Mouse (Mus musculus) cerebellum, adult 2 months (tissue): Measurements from ENCODE around the gene Hexa.

ENCODE experiments used
- CTCF ChIP-seq: fragments of 200-500 bp; IDR thresholded peaks from 2 replicates; pipeline ENCODE4 v1.5.1; 2011; ENCODE audit warnings: low read depth, mild to moderate bottlenecking, control low read depth, low read length, moderate library complexity, borderline replicate concordance; ENCODE audit not compliant: insufficient read depth
- POLR2A ChIP-seq: fragments of 200-500 bp; IDR thresholded peaks from 2 replicates; pipeline ENCODE4 v1.6.1; 2011; ENCODE audit warnings: low read length, control low read depth, borderline replicate concordance; ENCODE audit not compliant: insufficient read depth

DNA sequence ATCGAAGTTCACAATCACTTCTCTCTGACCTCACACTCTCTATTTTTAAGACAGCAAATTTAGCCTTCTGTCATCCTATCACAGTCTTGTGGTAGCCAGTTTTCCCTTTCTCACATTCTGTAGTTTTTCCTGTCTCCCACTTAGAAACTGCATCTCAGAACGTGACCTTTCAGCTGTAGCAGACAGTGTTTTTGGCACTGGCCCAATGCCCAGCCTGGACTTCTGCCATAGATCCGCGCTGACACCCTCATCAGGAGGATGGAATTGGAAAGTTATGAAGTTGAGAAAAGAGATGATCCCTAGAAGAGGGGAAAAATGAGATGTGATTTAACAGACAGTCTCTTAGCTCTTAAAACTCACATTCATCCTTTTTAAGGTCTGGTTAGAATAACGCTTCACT lies 20.4 kb upstream of the Hexa start:
- TF ChIP-seq CTCF = no peak
- no peak for TF ChIP-seq POLR2A
